Mouse (Mus musculus) lung, embryonic 14.5 days (tissue): Measurements from ENCODE around the gene Inmt. TPM values are rescaled to one million over a fixed set of nuclear protein-coding genes. Genes with fewer than 3 reads are reported as not detected.

Experiments
- ATAC-seq: fragments of 200-750 bp; cut with Nextera tagmentation; 2 replicates; pipeline ENCODE4 v1.8.0; 2017; ENCODE audit warnings: mild to moderate bottlenecking, moderate TSS enrichment, moderate library complexity; ENCODE audit not compliant: insufficient read depth
- DNase-seq: peaks from one replicate; pipeline ENCODE4 v3.0.0-alpha.2; 2015
- H3K27ac ChIP-seq: fragments of 300-500 bp; sonication (generic); 2 replicates; pipeline ENCODE4 v1.5.1; 2014; ENCODE audit warnings: low read depth, mild to moderate bottlenecking, moderate library complexity
- H3K27me3 ChIP-seq: fragments of 300-500 bp; sonication (generic); 2 replicates; pipeline ENCODE4 v1.6.1; 2014; ENCODE audit warnings: low read length, control low read depth; ENCODE audit not compliant: insufficient read depth
- H3K36me3 ChIP-seq: fragments of 300-500 bp; sonication (generic); 2 replicates; pipeline ENCODE4 v1.6.1; 2014; ENCODE audit warnings: control low read depth; ENCODE audit not compliant: insufficient read depth
- H3K4me1 ChIP-seq: fragments of 300-500 bp; sonication (generic); 2 replicates; pipeline ENCODE4 v1.6.1; 2014; ENCODE audit warnings: antibody characterized with exemption, control low read depth; ENCODE audit not compliant: insufficient read depth
- H3K4me2 ChIP-seq: fragments of 300-500 bp; sonication (generic); 2 replicates; pipeline ENCODE4 v1.6.1; 2014; ENCODE audit warnings: mild to moderate bottlenecking
- H3K4me3 ChIP-seq: fragments of 300-500 bp; sonication (generic); 2 replicates; pipeline ENCODE4 v1.5.1; 2014; ENCODE audit warnings: low read depth, low read length
- H3K9ac ChIP-seq: fragments of 300-500 bp; sonication (generic); 2 replicates; pipeline ENCODE4 v1.6.1; 2014
- H3K9me3 ChIP-seq: fragments of 300-500 bp; sonication (generic); 2 replicates; pipeline ENCODE4 v1.6.1; 2016; ENCODE audit warnings: low read depth, low read length, control low read depth
- CTCF ChIP-seq: IDR thresholded peaks from 2 replicates; pipeline ENCODE4 v1.5.1; 2016; ENCODE audit warnings: antibody characterized with exemption, low read depth
- WGBS: fragments of 180-500 bp; shearing (Covaris S2); extraction: QIAGEN DNeasy Blood & Tissue Kit; methylation state at CpG from one replicate; pipeline ENCODE4 v1.1.7; 2014; 5-methylcytosine and 5-hydroxymethylcytosine counted together
- polyA plus RNA-seq: library from polyadenylated mRNA; unstranded; fragments of >200 nt; fragmentation: Nextera tagmentation; extraction: Ambion mirVana; gene quantifications from 2 replicates; pipeline ENCODE4 v1.2.1, GENCODE M21; 2014

Inmt gene
- polyA plus RNA-seq, 1 experiment from 2014 or later: 0.29 TPM

- Histone ChIP-seq H3K9ac (no peak overlapping the region), H3K9me3 (no peaks in the 10 kb centered on the region), H3K4me2 (no peak overlapping the region), H3K4me1 (no peaks in the 10 kb centered on the region), H3K27ac (no peak overlapping the region), H3K4me3 (no peak overlapping the region), H3K27me3 (peaks cover 12% of the 10 kb centered on the region), H3K36me3 (no peaks in the 10 kb centered on the region)
- ATAC-seq (no peak), DNase-seq (no peak)
- 20% methylated on average over 4 of the region's 4 CpGs for WGBS
- TF ChIP-seq CTCF: no peak
These were observed 51.8 kb downstream of the Inmt start for GRCm38 (mm10) chr6:55123056-55123455.

Other genes starting within 250 kb of the Inmt start
- 4.6 and 4.7 TPM in 2 replicates for gene Nod1, start 202.4 kb downstream of the Inmt start, polyA plus RNA-seq
- 4.8 and 8.7 TPM in 2 replicates for gene Ggct, start 182.1 kb downstream of the Inmt start, polyA plus RNA-seq
- 153 and 158 TPM in 2 replicates for gene Gars, start 137.0 kb downstream of the Inmt start, polyA plus RNA-seq
- 0.19 TPM in 1 of 2 replicates, not detected in the other for gene Crhr2, start 42.0 kb downstream of the Inmt start, polyA plus RNA-seq
- gene Mindy4, start 28.3 kb upstream of the Inmt start, polyA plus RNA-seq: 17.7 and 18.8 TPM in 2 replicates
- gene Aqp1, start 161.4 kb upstream of the Inmt start, polyA plus RNA-seq: 4.0 and 4.4 TPM in 2 replicates
- not detected in 2 replicates for gene Ghrhr, start 201.3 kb upstream of the Inmt start, polyA plus RNA-seq